Mouse (Mus musculus) lung, postnatal 0 days (tissue): ENCODE measurements around the gene Dnajc1.

Source experiments
- CTCF ChIP-seq: IDR thresholded peaks from 2 replicates; pipeline ENCODE4 v1.5.1; 2016; ENCODE audit warnings: antibody characterized with exemption, mild to moderate bottlenecking
- EP300 ChIP-seq: IDR thresholded peaks from 2 replicates; pipeline ENCODE4 v1.6.1; 2016; ENCODE audit warnings: antibody characterized with exemption, mild to moderate bottlenecking, control low read depth

- TF ChIP-seq EP300 (no peak), CTCF (no peak)
Measured at GRCm38 (mm10) chr2:18169174-18169948, 223.3 kb downstream of the Dnajc1 start.
